Mouse (Mus musculus) skeletal muscle tissue, postnatal 0 days (tissue): Measurements from ENCODE around the gene Tomm40. TPM values are rescaled to one million over a fixed set of nuclear protein-coding genes. Genes with fewer than 3 reads are reported as not detected.

Experiments
- polyA plus RNA-seq: library from polyadenylated mRNA; unstranded; fragments of >200 nt; fragmentation: Nextera tagmentation; extraction: Ambion mirVana; gene quantifications from 2 replicates; pipeline ENCODE4 v1.2.1, GENCODE M21; 2015

The Tomm40 gene
- 72.8 and 86.6 TPM in 2 replicates for polyA plus RNA-seq

GRCm38 (mm10) chr7:19715239-19716054 is at the start of gene Tomm40:
Gene Tomm40, minus strand, starts transcription at chr7:19715438.

DNA sequence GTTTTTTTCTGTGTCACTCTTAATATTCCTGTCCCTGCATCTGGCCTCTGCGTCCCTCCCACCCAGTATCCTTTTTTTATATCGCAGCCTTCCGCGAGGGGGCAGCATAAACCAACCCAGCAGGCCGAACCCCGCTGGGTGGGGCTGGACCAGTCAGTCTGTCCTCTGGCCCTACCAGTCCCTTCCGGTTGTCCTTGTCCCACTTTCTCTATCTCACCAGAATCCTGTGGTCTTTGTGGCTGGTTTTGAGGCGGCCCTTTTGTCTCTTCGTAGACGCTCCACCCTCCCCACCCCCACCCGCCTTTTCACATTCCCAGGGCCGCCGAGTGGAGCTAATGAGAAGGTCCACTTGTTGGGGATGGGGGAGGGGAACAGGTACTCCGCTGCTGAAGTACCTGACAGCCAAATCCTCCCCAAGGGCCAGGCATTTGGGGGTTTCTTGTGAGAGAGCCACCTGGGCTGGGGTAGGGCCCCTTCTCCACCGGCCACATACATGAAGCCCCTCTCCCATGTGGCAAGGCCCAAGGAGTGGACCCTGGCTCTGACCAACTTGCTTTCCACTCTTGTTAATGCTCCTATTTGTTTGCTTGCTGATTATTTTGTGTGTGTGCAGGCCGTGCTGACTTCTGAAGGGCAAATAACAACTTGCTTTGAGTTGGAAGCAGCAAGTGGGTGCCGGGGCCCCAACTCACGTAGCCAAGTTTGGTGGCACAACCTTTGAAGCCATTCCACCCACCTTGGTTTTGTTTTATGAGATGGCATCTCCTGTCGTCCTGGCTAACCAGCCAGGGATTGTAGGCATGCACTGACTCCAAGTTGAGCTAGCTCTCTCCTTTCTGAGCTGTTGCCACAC is 35.2 kb upstream of the Tomm40 start, which contains the start of gene Nectin2:
TSS of gene Nectin2 (minus strand) at position 267 of the 853 bp plus-strand sequence.

DNA sequence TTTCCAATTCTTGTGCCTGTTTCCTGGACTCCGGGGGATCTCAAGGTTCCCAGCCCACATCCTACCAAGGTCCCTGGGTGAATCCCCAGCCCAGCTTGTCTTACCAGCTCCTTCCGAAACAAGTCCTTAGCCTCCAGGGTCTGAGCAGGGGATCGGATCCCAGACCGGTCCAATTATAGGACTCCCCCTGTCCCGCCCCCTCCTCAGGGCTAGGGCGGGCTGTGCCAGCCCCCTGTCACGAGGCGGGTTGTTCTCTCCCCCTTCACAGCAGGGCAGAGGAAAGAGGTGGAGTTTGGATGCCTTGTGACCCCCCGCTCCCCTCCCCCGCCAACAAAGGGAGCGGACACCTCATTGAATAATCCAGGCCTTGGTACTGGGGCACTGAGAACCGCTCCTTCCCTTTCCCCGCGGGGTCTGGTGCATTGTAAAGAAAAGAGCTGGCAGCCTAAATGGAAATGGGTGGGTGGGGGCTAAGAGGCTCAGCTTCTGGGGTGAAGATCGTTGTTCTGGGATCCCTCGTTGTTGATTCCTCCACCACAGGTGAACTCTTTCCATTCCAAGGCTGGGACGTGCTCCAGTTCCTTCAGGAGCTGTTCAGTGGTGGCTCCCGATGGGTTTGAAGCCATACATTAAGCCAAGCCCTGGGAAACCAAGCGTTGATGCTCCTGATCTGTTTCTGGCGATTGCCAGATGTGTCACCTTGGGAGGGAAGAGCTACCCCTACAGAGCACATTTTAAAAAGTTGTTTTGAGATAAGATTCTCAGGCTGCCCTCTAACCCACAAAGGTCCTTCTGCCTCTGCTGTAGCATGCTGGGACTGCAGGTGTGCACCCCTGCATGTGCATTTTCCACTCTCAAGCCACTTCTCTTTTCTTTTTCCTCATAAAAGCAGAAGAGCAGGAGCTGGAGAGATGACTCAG is 16.1 kb downstream of the Tomm40 start, which contains the start of gene Apoe:
TSS of gene Apoe (minus strand) at position 282 of the 920 bp plus-strand sequence.

GRCm38 (mm10) chr7:19691873-19692865 is 23.1 kb downstream of the Tomm40 start, which contains the start of gene Apoc1:
Gene Apoc1, minus strand, starts transcription at chr7:19692660.

GRCm38 (mm10) chr7:19681202-19681694 is 34.0 kb downstream of the Tomm40 start, which contains the start of the genes Gm44805 and Apoc4:
Gene Gm44805, minus strand, starts transcription at chr7:19681423.
Gene Apoc4, minus strand, starts transcription at chr7:19681479.

DNA sequence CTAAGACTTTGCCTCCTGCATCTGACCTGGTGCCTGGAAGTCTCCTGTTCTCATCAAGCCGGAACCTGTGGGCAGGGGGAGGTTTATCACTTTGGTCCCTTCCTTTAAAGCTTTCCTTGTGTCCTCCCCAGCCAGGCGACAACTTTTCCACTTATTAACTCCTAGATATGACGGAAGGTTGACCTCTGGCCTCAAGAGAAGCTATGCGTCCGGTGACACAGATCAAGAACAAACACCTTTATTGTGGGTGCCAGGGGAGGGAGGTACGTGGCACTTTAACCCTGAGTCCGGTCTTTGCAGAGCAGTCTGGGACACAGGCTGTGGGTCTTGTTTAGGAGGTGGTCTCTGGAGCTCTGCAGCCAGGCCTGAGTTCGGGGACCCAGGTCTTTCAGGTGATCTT is 37.4 kb downstream of the Tomm40 start, which contains the start of gene Apoc2:
TSS of gene Apoc2 (minus strand) at position 70 of the 400 bp plus-strand sequence.

GRCm38 (mm10) chr7:19664955-19665841 is 50.0 kb downstream of the Tomm40 start, which contains the start of gene Clptm1:
Gene Clptm1, minus strand, starts transcription at chr7:19665033.

Other genes with a start within 250 kb of the Tomm40 start
- 1.1 and 1.6 TPM in 2 replicates for gene Bloc1s3, start 207.1 kb downstream of the Tomm40 start, polyA plus RNA-seq
- gene Trappc6a, start 207.0 kb downstream of the Tomm40 start, polyA plus RNA-seq, result 50.0 and 57.3 TPM in 2 replicates
- 0.74 TPM in 1 of 2 replicates, not detected in the other for gene Nkpd1, start 197.6 kb downstream of the Tomm40 start, polyA plus RNA-seq
- gene Ppp1r37, start 152.4 kb downstream of the Tomm40 start, polyA plus RNA-seq, result 15.1 and 17.8 TPM in 2 replicates
- gene Zfp296, start 138.2 kb downstream of the Tomm40 start, polyA plus RNA-seq, result 0.13 and 0.15 TPM in 2 replicates
- 95.5 and 105 TPM in 2 replicates for gene Gemin7, start 137.8 kb downstream of the Tomm40 start, polyA plus RNA-seq
- 18.3 and 20.7 TPM in 2 replicates for gene Clasrp, start 111.0 kb downstream of the Tomm40 start, polyA plus RNA-seq
- gene Relb, start 86.0 kb downstream of the Tomm40 start, polyA plus RNA-seq, result 8.1 and 9.4 TPM in 2 replicates
- 46.1 and 53.3 TPM in 2 replicates for gene Clptm1, start 50.4 kb downstream of the Tomm40 start, polyA plus RNA-seq
- 2.7 and 2.9 TPM in 2 replicates for gene Apoc2, start 37.5 kb downstream of the Tomm40 start, polyA plus RNA-seq
- gene Gm44805, start 34.0 kb downstream of the Tomm40 start, polyA plus RNA-seq, result 2.2 TPM in 1 of 2 replicates, not detected in the other
- 3.4 and 21.2 TPM in 2 replicates for gene Apoc4, start 34.0 kb downstream of the Tomm40 start, polyA plus RNA-seq
- gene Apoc1, start 22.8 kb downstream of the Tomm40 start, polyA plus RNA-seq, result 12.4 and 217 TPM in 2 replicates
- gene Apoe, start 16.2 kb downstream of the Tomm40 start, polyA plus RNA-seq, result 342 and 1,192 TPM in 2 replicates
- gene Nectin2, start 35.0 kb upstream of the Tomm40 start, polyA plus RNA-seq, result 21.2 and 24.3 TPM in 2 replicates
- 117 and 123 TPM in 2 replicates for gene Bcam, start 55.6 kb upstream of the Tomm40 start, polyA plus RNA-seq
- 1.1 and 1.2 TPM in 2 replicates for gene Cblc, start 81.4 kb upstream of the Tomm40 start, polyA plus RNA-seq
- gene Bcl3, start 107.3 kb upstream of the Tomm40 start, polyA plus RNA-seq, result 2.5 and 2.8 TPM in 2 replicates
- gene Gm19345, start 136.6 kb upstream of the Tomm40 start, polyA plus RNA-seq, result not detected in 2 replicates
- gene Ceacam16, start 145.9 kb upstream of the Tomm40 start, polyA plus RNA-seq, result 0.07 TPM in 1 of 2 replicates, not detected in the other
- gene Ceacam19, start 172.5 kb upstream of the Tomm40 start, polyA plus RNA-seq, result 0.54 TPM in 1 of 2 replicates, not detected in the other
- 15.0 and 18.2 TPM in 2 replicates for gene Pvr, start 205.7 kb upstream of the Tomm40 start, polyA plus RNA-seq
- 0.07 and 0.13 TPM in 2 replicates for gene Igsf23, start 235.3 kb upstream of the Tomm40 start, polyA plus RNA-seq
- gene Ceacam20, start 250.0 kb upstream of the Tomm40 start, polyA plus RNA-seq, result not detected in 2 replicates